Mouse (Mus musculus): Measurements from ENCODE around the gene Parva.

Gene Parva

GRCm38 (mm10) chr7:112599650-112600049 lies 172.3 kb downstream of the Parva start:
- DNase-seq (ENCODE audit: extremely low read depth, low read depth), result no peak

DNA sequence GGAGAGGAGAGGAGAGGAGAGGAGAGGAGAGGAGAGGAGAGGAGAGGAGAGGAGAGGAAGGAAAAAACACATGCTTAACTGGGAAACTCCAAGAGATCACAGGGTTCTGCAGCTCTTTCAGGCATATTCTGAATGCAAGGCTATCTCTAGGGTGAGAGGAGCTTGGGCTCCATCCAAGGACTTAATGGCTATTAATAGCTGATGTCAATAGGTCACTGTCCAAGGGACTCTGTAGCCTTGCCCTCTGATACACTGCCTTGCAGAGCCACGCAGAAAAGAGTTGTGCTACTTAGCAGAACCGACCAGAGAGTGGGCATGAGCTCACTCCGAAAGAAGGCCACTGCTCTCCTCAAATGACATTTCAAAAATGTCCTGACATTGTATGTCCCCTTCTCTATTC lies 172.9 kb downstream of the Parva start:
- no peak for DNase-seq (ENCODE audit: extremely low read depth, low read depth)

DNA sequence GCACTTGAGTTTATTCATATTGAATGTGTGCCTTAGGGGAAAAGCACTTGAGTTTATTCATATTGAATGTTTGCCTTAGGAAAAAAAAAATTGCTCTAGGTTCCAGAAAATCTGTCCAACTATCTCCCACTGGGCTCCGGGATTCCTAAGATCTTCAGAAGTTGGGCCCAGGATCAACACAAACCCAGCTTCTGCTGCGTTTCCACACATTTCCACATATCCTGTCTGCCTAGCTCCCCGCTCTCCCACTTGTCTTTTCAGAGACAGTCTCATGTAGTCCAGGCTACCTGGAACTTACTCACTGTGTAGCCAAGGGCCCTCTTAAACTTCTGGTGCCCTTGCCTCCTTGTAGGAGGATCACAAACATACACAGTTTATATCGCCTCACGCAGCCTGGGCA lies 175.7 kb downstream of the Parva start:
- DNase-seq (ENCODE audit: extremely low read depth, low read depth), result no peak

DNA sequence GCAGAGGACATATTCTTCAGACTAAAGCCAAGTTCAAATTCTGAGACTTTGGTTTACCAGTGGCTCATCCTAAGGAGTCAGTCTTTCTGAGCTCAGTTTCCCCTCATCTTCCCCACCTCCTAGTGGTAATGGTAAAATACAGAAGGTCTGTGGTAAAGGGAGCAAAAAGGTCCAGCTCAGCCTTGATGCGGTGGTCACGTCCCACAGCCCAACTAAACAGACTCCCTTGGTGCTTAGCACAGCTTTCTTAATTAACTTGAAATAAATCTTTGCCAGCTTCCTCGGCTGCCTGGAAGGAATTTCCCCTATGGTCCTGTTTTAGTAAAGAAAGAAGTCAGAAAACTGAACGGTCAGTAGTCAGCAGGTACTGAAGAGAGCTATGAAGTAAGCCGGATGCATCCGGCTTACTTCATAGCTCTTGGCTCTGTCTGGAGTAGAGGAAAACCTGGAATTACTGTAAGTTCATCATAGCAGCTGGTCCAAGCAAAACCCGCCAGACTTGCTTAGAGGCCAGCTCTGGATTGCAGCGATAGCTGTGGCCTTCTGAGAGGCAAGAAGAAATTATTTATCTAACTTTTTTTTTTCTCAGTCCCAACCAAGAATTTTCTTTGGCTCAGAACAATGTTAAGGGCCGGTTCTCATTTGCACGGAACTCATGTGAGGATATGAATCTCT lies 176.3 kb downstream of the Parva start:
- DNase-seq (ENCODE audit: extremely low read depth, low read depth), result no peak

- no peak for DNase-seq (ENCODE audit: extremely low read depth, low read depth)
Measured at GRCm38 (mm10) chr7:112604209-112604608, 176.9 kb downstream of the Parva start.

- no peak for DNase-seq (ENCODE audit: extremely low read depth, low read depth)
Measured at GRCm38 (mm10) chr7:112614046-112614790, 186.9 kb downstream of the Parva start.

DNA sequence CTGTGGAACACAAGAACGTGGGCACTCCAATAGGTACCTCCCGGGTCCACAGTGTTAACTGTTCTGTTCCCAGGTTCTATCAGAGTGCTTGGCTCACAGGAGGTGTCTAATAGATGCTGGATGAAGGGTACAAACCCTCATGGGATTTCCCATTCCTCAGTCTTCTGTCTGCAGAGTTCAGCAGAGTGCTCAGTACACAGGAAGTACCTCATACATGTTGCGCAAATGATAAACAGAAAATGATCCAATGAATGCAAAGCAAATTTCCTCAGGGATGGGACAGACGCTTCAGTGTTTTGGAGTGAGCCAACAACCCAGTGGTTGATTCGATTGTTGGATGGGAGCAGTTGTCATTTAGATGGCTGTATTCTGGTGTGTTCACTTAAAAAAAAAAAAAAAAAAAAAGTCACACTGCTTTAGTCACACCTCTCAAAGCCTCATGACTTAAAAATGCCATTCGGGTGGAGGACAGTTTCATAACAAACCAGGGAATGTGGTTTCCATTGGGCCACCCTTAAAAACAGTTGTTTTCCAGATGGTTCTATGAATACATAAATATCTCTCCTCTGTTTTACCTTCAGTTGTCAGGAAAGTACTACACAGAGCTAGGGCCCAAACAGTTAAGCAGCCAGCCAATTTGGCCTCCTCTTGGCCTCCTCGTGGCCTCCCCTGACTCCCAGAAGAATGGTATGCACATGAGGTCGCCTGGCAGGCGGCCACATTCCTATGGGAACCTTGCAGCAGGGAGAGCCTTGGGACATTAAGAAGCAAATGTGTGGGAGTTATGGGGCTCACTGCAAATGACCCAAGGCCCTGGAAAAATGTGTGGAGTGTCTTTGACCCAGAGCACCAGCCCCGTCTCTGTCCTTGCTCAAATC lies 187.7 kb downstream of the Parva start:
- no peak for DNase-seq (ENCODE audit: extremely low read depth, low read depth)

- no peak for DNase-seq (ENCODE audit: extremely low read depth, low read depth)
Measured at GRCm38 (mm10) chr7:112620322-112621179, 193.2 kb downstream of the Parva start.

DNA sequence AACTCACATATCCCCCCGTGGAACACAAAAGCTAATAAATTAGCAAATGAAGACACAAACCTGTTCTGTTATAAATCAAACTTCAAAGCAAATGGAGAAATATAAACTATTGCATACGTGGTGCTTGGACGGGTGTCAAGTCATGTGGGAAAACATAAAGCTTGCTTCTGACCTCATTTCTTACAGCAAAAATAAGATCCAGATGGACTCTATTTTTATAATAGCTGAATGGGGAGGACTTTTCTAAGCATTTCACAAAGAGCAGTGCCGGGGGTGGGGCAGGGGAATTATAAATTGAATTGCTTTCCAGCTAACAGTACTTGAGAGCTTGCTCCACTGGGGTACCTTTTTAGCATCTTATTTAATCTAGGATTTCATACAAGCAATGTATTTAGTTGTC lies 200.2 kb downstream of the Parva start:
- DNase-seq (ENCODE audit: extremely low read depth, low read depth), result no peak

- no peak for DNase-seq (ENCODE audit: extremely low read depth, low read depth)
Measured at GRCm38 (mm10) chr7:112634505-112635213, 207.4 kb downstream of the Parva start.

GRCm38 (mm10) chr7:112635936-112636335 lies 208.6 kb downstream of the Parva start:
- DNase-seq (ENCODE audit: extremely low read depth, low read depth), result no peak

All from MEL-GATA-1-ER (cell line).